Mouse (Mus musculus): ENCODE results near the gene Nfu1.
"Not testable (repeated sequence)": the region's sequence is repeated elsewhere in the genome, so short reads cannot be mapped to it uniquely, and the experiment has no call there.

Nfu1 gene

DNA sequence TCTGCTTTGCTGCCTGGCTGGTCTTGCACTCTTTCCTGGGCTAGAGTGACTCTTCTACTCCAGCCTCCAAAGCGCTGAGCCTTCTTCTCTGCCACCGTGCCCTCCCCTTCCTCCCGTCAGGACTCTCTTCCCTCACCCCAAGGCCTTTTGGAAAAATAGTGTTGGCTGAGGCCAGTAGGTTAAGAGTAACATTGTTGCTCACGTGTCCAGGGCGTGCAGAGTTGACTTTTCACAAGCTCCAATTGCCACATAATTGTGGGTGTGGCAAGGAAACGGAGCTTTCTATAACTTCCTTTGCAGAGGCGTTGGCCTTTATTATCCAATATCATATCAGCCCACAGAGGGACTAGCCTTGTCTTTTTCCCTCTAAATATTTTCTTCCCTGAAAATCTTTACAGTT lies 17.9 kb downstream of the Nfu1 start:
- DNase-seq = no peak

DNA sequence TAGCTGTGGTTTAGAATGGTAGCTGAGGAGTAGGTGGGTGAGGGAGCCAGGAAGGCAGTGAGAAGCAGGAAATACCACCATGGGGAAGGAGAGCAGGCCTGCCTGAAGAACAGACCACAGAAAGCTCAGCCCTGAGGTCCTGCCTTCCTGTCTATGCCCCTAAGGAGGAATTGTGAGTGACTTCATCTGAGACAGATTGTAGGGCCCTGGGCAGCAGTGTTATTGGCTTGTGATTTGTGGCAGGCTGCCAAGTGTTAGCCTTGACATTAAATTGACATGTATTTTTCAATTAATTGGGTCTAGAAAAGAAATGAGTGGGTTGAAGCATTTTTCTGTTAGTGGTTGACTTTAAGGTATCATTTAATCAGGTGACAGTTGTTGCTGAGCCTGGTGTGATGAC lies 19.8 kb downstream of the Nfu1 start:
- DNase-seq = no peak

DNA sequence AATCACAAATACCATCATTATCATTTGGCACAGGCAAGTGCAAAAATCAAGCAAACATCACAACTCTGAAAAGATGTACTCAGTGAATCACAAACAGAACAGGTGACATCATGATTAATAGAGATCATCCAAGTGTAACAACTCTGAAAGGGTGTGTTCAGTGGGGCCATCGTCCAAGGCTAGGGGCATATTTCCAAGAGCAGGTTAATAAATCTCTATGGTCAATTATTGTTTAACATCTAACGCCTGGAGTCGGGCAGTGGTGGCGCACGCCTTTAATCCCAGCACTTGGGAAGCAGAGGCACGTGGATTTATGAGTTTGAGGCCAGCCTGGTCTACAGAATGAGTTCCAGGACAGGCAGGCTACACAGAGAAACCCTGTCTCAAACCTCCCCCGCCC lies 22.3 kb downstream of the Nfu1 start:
- not testable (repeated sequence) for DNase-seq

DNA sequence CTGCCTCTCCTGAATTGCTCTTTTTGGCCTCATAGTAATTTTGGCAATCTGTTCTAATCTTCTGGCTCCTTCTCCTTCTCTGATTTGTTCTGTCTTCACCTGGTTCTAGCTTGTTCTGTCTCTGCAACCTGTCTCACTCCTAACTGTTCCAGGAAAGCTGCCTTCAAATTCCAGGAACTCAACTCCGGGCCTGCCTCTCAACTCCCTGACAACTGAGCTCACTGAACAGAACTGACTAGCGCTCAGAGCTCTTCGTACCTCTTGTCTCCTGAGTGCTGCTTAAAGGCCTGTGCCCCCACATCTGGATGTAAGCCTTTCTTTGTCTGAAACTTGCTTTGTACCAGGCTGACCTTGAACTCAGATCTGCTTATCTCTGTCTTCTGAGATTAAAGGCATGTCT lies 23.4 kb downstream of the Nfu1 start:
- no peak for DNase-seq

DNA sequence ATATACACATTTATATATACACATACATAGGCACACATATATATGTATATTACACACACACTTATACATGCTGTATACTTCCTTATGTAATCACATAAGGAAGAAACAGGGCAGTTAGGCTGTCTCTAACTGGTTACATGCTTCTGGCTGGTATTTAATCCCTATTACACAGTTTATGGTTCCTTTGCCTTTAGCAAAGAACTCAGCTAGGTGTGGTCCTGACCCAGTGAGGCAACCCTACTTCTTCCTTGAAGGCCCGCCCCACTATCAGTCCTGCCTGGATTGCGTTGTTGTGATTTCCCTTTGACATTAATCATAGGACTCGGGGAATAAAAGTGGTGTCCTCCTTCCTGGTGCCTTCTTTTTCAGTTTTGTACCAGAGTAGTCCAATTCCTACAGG lies 25.4 kb downstream of the Nfu1 start:
- no peak for DNase-seq

DNA sequence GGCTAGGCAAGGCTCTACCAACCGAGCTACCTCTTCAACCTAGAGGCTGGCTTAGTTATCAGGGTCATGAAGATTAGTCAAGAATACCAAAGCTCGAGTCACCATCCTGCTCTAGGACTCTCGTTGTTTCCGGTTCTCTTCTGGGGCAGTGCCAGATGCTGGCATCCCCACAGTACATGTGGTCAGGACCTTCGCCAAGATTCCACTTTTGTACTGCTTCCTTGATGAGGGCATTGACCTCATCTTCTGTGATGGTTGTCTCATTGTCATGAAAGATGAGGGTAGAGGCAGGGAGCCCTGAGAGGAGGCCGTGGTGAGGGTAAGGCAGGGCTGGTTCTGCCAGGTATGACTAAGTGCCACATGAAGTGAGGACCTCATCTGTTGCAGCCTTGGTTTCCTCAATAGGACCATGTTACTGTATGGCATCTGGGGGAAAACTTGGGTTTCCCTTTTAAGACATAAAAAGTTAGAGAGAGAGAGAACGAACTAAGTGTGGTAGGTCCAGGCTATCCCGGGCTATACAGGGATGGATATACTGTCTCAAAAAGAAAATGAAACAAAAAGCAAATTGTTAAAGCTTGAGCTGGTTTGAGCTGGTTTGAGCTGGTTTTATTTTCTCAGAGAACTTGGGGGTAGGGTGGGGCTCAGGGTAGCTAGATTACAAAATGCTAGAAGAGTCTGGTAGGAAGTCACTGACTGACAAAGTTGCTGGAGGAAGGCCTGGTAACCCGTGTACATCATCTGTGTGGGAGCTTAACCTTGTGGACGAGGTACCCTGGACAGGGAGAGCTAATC lies 29.0 kb downstream of the Nfu1 start:
- no peak for DNase-seq

DNA sequence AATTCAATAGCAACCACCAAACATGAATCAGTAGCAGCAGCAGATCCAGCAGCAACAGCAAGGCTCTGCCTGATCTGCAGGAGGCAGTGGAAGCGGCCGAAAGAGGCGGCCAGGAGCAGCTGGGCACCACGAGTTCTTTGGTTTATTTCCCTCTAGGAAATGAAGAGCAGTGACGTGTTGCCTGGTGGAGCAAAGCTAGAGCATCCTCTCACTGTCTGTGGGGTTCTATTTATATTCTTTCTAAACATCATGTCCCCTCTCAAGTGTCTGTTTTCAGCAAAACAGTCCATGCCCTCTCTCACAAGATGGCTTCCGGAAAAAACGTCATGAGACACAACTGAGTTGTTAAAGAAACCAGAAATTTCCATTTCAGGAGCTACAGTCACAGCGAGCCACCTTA lies 30.1 kb downstream of the Nfu1 start:
- no peak for DNase-seq

DNA sequence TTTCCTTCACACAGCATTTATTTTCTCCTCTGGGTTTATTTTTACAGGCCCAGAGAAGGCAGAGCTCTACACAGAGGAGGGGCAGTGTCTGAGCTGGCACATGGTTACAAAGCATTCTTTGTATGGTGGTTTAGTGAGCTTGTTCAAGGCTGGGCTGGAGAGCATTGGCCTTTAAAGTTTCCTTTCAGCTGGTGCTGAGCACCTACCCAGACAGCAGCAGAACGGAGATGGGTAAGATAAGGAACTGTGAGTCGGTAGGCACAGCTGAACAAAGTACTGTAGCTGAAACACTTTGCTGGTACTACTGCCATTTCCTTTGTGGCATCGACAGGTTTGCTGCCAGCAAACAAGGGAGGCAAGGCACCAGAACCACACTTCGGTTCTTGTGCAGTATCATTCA lies 31.9 kb downstream of the Nfu1 start:
- DNase-seq = peak; percentile 64

DNA sequence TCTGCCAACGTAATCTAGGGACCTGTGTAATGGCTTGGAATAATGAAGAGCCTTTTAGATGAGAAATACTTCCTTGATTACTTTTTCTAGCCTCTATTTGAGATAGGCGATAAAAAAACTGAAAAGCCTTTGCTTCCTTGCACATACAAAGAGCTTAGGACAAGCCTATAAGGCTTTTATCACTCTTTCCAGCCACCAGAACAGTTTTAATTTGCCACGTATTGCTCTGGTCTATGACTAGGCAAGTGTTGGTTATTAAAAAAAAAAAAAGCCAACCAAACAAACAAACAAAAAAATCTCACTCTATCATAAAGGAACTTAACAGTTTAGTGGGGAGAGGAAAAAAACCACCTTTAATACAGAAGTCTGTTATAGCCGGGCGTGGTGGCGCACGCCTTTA lies 32.4 kb downstream of the Nfu1 start:
- no peak for DNase-seq

DNA sequence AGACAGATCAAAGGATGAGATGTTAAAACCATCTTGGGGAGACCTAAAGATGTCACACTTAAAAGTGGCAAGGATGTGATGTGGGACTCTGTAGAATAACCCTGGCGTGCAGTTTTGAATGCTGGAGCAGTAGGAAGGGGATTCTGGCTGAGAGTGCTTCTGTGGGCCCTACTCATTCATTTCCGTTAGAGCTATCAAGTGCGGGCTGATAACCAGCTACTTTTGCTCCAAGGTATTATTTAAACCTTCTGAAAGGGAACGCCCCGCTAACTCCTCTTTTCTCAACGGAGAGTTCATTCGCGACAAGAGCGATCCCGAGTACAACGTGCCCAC lies 32.9 kb downstream of the Nfu1 start:
- DNase-seq = no peak

DNA sequence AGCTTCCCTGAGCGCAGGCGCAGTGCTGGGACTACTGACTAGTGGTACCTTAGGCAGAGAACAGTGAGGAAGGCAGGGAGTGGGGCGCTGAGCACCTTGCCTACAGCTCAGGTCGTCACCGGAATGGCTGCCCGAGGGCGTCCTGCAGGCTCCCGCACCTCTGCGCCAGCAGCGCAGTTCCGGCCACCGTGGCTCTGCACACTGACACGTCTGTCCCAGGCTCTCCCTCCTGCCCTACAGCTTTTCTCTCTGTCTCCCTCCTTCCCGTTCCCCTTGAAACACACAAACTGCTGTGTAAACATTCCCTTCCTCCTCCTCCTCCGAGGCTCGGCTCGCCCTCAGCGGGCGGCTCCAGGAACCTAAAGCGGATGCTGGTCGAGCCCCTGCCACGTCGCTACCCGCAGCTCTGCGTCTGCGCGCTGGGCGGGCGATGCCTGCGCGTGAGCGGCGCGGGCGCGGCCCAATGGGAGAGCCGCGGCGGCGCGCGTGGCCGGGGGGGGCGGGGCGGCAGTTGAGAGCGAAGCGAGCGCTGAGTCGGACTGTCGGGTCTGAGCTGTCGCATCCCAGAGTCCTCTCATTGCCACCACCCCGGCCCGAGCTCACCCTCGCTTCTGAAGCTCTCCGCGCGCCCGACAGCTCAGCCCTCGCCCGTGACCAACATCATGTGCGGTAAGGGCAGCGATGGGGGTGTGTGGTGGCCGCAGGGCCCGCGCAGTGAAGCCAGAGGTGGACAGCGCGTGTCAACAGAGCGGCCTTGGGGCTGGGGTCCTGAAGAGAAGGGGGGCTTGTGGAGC lies 33.5 kb downstream of the Nfu1 start, which contains the start of gene Gfpt1:
Gfpt1 (plus strand) TSS at position 510 of the 794 bp plus-strand sequence.
- DNase-seq = peak; percentile 95

DNA sequence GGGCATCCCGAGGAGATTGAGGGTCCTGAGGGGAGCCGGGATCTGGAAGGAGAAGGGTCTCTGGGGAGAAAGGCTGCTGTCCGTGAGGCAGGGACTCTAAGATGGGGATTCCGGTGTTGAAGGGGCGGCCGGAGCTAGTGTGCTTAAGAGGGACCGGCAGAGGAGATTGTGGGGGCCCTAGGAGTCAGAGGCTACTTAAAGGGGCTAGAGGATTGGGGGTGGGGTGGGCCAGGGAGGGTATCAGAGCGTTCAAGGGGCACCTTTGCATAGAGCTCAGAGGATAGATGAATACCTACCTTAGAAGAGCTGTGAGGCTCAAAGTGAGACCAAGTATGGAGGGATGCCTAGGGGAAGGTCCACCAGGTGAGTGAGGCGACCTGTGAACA lies 34.1 kb downstream of the Nfu1 start:
- DNase-seq = no peak

DNA sequence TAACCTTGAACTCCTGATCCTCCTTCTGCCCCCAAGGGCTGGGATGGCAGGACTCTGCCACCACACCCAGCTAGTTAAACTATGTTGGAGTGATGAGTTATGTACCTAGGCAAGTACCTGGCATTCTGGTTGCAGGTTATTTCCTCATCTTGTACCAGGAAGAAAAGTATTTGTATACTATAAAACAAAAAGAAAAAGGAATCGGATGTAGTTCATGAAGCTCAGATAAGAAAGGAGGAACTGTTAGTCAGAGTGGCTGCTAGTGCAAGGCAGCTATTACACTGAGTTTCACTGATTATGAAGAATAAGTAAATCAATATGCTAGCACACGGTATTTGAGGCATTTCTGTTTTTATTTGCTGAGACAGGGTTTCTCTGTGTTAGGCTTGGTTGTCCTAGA lies 35.9 kb downstream of the Nfu1 start:
- no peak for DNase-seq

DNA sequence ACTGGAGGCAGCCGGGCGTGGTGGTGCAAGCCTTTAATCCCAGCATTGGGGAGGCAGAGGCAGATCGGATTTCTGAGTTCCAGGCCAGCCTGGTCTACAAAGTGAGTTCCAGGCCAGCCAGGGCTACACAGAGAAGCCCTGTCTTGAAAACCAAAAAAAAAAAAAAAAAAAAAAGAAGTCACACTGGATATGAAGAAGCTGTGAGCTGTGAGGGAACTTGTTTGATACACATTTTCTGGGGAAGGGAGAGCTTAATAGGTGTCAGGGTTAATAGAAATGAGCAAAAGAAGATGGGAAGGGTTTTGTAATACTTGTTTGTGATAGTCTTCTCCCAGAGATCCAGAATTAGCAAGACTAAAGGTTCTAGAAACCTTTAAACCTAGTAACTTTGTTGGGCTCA lies 36.5 kb downstream of the Nfu1 start:
- DNase-seq = no peak

DNA sequence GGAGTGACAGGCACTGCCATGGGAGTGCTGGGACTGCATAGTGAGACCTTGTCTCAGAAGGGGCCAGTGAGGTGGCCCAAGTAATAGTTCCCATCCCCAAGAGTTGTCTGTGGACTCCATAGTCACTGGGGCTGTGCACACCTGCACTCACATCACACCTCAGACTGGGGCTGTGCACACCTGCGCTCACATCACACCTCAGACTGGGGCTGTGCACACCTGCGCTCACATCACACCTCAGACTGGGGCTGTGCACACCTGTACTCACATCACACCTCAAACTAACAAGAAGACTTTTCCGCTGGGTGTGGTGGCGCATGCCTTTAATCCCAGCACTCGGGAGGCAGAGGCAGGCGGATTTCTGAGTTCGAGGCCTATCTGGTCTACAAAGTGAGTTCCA lies 39.7 kb downstream of the Nfu1 start:
- not testable (repeated sequence) for DNase-seq

DNA sequence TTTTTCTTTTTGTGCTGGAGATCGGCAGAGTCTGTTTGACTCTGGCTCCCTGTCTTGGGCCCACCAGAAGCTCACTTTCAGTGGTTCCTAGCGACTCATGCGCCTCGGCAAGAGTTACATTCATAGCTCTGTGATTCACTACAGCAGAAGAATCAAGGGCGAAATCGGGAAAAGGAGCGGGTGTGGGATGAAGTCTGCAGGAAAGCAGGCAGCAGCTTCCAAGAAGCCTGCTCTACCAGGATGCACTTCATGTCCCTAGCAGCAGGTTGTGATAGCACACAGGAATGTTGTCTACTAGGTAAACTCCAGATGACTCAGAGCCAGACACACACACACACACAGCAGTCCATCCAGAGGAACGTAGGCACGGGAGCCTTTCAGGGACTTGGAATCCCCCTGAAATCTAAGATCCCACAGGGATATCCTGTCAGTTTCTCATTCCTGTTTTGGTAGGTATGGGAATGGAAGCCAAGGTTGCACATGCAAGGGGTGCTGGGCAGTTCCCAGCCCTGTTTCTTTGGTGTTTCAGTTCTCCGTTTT lies 42.9 kb downstream of the Nfu1 start:
- DNase-seq = no peak

DNA sequence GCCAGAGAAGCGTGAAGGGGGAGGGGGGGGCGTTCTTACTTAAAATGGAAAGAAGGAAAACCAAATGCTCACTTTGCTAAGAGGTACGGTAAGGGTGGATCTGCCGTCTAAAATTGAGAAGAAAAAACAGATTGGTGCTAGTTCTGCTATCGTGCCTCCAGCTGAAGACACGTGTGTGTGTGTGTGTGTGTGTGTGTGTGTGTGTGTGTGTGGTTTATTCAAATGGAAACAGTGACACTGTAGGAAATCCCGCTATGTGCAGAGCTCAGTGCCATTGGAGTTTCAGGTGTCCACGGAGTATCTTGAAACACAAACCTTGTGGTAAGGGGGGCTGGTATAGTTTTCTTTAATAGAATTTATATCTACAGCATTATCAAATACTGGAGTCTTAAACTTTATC lies 45.2 kb downstream of the Nfu1 start:
- DNase-seq = no peak

DNA sequence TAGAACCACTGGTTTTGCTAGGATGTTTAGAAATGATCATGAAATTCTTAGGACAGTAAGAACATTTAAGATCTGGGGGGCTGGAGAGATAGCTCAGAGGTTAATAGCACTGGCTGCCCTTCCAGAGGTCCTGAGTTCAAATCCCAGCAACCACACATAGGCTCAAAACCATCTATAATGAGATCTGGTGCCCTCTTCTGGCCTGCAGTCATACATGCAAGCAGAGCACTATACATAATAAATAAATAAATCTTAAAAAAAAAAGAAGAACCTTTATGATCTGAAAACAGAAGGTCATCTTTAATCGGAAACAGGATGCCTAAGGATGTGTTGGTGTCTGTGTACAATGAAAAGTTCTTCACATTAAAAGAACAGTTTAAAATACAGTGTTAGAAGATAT lies 50.7 kb downstream of the Nfu1 start:
- no peak for DNase-seq

DNA sequence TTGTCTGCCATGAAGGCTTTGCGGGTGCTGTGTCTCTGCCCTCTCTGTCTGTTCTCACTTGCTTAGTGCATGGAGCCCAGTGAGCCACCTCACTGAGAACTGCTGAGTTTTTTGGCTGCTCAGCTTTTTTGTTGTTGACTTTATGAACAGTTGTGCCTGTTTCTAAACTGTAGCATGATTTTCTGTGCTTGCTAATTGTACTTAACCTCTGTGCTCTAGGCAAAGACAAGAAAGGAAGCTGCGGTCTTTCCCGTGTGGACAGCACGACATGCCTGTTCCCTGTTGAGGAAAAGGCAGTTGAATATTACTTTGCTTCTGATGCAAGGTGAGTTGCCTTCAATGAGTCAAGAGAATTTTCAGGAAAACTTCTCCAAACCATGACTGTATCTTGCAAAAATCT lies 54.5 kb downstream of the Nfu1 start:
- DNase-seq = no peak

DNA sequence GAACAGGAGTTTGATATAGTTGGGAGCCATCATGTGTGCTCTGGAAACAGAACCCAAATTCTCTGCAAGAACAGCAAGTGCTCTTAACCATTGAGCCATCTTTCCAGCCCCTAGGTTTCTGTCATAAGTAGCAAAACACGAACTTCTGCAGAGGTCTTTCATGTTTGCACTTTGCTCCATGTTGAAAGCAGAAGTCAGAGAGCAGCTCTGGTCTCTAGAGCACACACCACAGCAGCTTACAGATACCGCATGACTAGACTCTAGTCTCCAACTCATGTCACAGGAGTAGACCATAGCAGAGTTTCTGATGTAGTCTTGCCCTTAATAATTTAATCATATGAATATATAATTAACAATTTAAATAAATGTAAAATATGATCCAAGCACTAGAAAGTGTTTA lies 59.2 kb downstream of the Nfu1 start:
- no peak for DNase-seq

DNA sequence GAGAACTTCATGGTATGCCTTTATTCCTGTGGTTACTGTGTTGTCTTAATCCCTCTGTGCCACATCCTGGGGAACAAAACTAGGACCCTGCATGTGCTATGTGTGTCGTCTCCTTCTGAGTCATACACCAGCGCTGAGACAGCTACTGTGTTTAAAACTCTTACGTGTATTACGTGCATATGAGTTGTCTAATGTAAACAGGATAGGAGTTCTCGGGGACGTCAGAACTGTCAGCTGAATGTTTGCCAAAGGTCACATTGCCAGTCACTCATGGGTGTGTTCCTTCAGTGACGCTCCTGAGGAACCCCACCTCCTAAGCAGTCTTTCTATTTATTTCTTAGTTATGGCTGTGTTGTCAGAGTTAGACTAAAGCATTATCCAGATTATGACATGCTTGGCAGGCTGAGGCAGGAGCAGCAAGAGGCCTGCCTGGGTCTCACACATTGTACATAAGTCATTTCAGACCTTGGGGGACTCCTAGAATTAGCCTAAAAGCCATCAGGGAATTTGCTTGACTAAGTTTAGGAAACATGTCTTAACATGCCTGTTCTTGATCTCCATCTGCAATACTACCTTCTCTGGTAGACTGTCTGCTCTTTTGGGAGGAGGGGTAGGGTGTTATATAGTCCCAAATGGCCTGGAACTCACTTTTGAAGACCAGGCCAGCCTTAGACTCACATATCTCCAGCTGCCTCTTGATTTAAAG lies 60.3 kb downstream of the Nfu1 start:
- DNase-seq = no peak

DNA sequence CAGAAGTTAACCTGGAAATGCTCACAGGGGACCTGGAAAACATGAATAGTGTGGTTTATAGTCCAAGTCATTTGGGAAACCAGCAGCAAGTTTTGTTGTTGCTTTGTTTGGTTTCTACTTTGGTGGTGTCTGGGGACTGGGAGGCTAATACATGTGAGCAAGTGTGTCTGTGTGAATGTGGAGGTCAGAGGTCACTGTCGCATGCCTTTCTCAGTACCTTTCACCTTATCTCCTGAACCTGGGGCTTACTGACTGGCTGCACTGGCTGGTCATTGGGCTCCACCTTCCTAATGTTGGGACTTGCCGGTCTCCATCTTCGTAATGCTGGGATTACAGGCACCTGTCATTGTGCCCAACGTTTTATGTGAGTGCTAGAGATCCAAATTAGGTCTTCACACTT lies 61.6 kb downstream of the Nfu1 start:
- no peak for DNase-seq

DNA sequence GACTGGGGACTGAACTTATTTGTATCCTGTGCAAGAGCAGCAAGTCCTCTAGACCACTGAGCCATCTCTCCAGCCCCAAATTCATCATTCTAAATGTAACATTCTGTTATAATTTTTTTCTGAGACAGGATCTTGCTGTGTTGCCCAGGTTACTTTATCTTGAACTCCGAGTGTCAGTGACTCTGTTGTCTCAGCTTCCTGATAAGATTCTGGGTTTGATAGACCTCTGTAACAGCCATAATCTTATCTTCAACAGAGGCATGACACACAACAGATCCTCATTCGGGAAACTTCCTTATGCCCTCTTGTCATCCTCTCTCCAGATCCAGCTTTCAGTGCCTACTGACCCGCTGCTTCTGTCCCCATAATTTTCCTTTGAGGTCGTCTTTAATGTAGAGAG lies 63.7 kb downstream of the Nfu1 start:
- no peak for DNase-seq
